In genomic region chr4:136206943-136207342, GRCm38 (mm10) we compare ENCODE assay signal across 8 mouse cellular contexts. TPM values are rescaled to one million over a fixed set of nuclear protein-coding genes. Genes with fewer than 3 reads are reported as not detected.
DNase-seq lines count a peak whose midpoint lies in the region; ATAC-seq and TF ChIP-seq lines count a peak whose summit lies in the region.

No protein-coding gene starts in this region.

- H3K36me3 ChIP-seq in embryonic facial prominence, embryonic 11.5 days (replicated peaks; ENCODE audit: control insufficient read depth, insufficient read depth, low read depth, low read length), result no peaks in the 10 kb centered on the region
- H3K36me3 ChIP-seq in hindbrain, embryonic 12.5 days, result no peaks in the 10 kb centered on the region
- no peaks in the 10 kb centered on the region for H3K36me3 ChIP-seq in midbrain, embryonic 14.5 days (ENCODE audit: control insufficient read depth, insufficient read depth, low read length)

- intact Hi-C loops in left cerebral cortex, adult 2 months (cut with DNase I), result no loop called here
- intact Hi-C loops in left cerebral cortex, postnatal 10 days (cut with DNase I), result no loop called here
- intact Hi-C loops in left cerebral cortex, postnatal 36 days (cut with DNase I), result no loop called here

- no peaks in the 10 kb centered on the region for H3K27me3 ChIP-seq in embryonic facial prominence, embryonic 11.5 days (ENCODE audit: control insufficient read depth, insufficient read depth, low read length)
- peaks cover 10% of the 10 kb centered on the region; the same call in 1 of the 2 replicates for H3K27me3 ChIP-seq in hindbrain, embryonic 12.5 days
- no peaks in the 10 kb centered on the region for H3K27me3 ChIP-seq in midbrain, embryonic 14.5 days (ENCODE audit: control insufficient read depth, insufficient read depth, low read length)

- 0 out of 2 replicates have a peak, but pooled peaks cover 2% of the 10 kb centered on the region for H3K4me1 ChIP-seq in embryonic facial prominence, embryonic 11.5 days (ENCODE audit: control insufficient read depth, insufficient read depth, low read length)
- H3K4me1 ChIP-seq in hindbrain, embryonic 12.5 days, result peaks cover 12% of the 10 kb centered on the region
- H3K4me1 ChIP-seq in midbrain, embryonic 14.5 days (ENCODE audit: control insufficient read depth, insufficient read depth, low read length), result peaks cover 9% of the 10 kb centered on the region

- peak overlapping the region; percentile 95 for H3K4me2 ChIP-seq in embryonic facial prominence, embryonic 11.5 days (ENCODE audit: low read depth, low read length)
- peak overlapping the region; percentile 96 for H3K4me2 ChIP-seq in hindbrain, embryonic 12.5 days (replicated peaks)
- H3K4me2 ChIP-seq in midbrain, embryonic 14.5 days (ENCODE audit: low read length), result peak overlapping the region; percentile 99

- TF ChIP-seq CTCF in left cerebral cortex, adult 2 months (IDR thresholded peaks at IDR 0.05), result no peak

- no peak for ATAC-seq in embryonic facial prominence, embryonic 11.5 days (replicated peaks; ENCODE audit: insufficient number of reproducible peaks, low FRiP score, low TSS enrichment, low read depth)
- ATAC-seq in hindbrain, embryonic 12.5 days (ENCODE audit: low FRiP score), result peak; percentile 3; the same call in 1 of the 2 replicates
- no peak for ATAC-seq in midbrain, embryonic 14.5 days (ENCODE audit: low FRiP score, low TSS enrichment)

- WGBS in embryonic facial prominence, embryonic 11.5 days, result 4% methylated on average over 6 of the region's 6 CpGs
- WGBS in hindbrain, embryonic 12.5 days, result 5% methylated on average over 6 of the region's 6 CpGs
- WGBS in midbrain, embryonic 14.5 days, result 3% methylated on average over 6 of the region's 6 CpGs

- no peak for DNase-seq in left cerebral cortex, adult 2 months (ENCODE audit: extremely low spot score in 1 of 2, low spot score in 2 of 2)
- DNase-seq in left cerebral cortex, postnatal 10 days (ENCODE audit: extremely low spot score in 1 of 2, low spot score in 2 of 2), result no peak
- DNase-seq in embryonic facial prominence, embryonic 11.5 days (ENCODE audit: low spot score), result no peak
- no peak for DNase-seq in midbrain, embryonic 14.5 days
- no peak for DNase-seq in adipocyte (ENCODE audit: low spot score)
- no peak for DNase-seq in embryo, embryonic 11 days
- no peak for DNase-seq in left cerebral cortex, postnatal 36 days (ENCODE audit: low spot score in 2 of 2)

- H3K9me3 ChIP-seq in embryonic facial prominence, embryonic 11.5 days (replicated peaks; ENCODE audit: control insufficient read depth, low read length), result no peaks in the 10 kb centered on the region
- H3K9me3 ChIP-seq in hindbrain, embryonic 12.5 days (replicated peaks), result no peaks in the 10 kb centered on the region
- H3K9me3 ChIP-seq in midbrain, embryonic 14.5 days (ENCODE audit: control insufficient read depth, low read length), result no peaks in the 10 kb centered on the region

- peak overlapping the region; percentile 70 for H3K9ac ChIP-seq in embryonic facial prominence, embryonic 11.5 days (replicated peaks; ENCODE audit: low read length)
- peak overlapping the region; percentile 79 for H3K9ac ChIP-seq in hindbrain, embryonic 12.5 days
- peak overlapping the region; percentile 72; the same call in 1 of the 2 replicates for H3K9ac ChIP-seq in midbrain, embryonic 14.5 days (replicated peaks; ENCODE audit: low read length)

- no peak overlapping the region; the same call in 1 of the 2 replicates for H3K27ac ChIP-seq in left cerebral cortex, adult 2 months
- H3K27ac ChIP-seq in embryonic facial prominence, embryonic 11.5 days (replicated peaks; ENCODE audit: low read depth, low read length), result no peak overlapping the region
- H3K27ac ChIP-seq in hindbrain, embryonic 12.5 days, result no peak overlapping the region; the same call in 1 of the 2 replicates
- no peak overlapping the region for H3K27ac ChIP-seq in midbrain, embryonic 14.5 days (replicated peaks; ENCODE audit: low read depth, low read length)

- H3K4me3 ChIP-seq in left cerebral cortex, adult 2 months, result peak overlapping the region; percentile 50
- H3K4me3 ChIP-seq in embryonic facial prominence, embryonic 11.5 days (ENCODE audit: low read depth, low read length), result peak overlapping the region; percentile 60
- H3K4me3 ChIP-seq in hindbrain, embryonic 12.5 days, result peak overlapping the region; percentile 60
- H3K4me3 ChIP-seq in midbrain, embryonic 14.5 days (replicated peaks; ENCODE audit: low read depth, low read length), result peak overlapping the region; percentile 57

RNA-seq across cellular contexts. Expression of gene Asap3, which starts 0.8 kb away (rescaled TPM):
- 1 to 10 TPM; 2.2 to 2.4 TPM for total RNA-seq in left cerebral cortex, adult 2 months (2021)
- 1 to 10 TPM; 3.5 to 4.4 TPM for total RNA-seq in left cerebral cortex, postnatal 10 days (2021)
- polyA plus RNA-seq in embryonic facial prominence, embryonic 11.5 days (2014; fragmentation: Nextera tagmentation; extraction: Ambion mirVana), result 2.8 and 2.9 TPM in 2 replicates
- 11.6 and 11.8 TPM in 2 replicates for polyA plus RNA-seq in hindbrain, embryonic 12.5 days (2016; fragmentation: Nextera tagmentation; extraction: Ambion mirVana)
- polyA plus RNA-seq in midbrain, embryonic 14.5 days (2014; fragmentation: Nextera tagmentation; extraction: Ambion mirVana), result 1.8 and 3.4 TPM in 2 replicates
- 1 to 10 TPM; 2.2 to 2.5 TPM for total RNA-seq in left cerebral cortex, postnatal 36 days (2021)

RNA-seq across cellular contexts. Expression of gene E2f2, which starts 34.7 kb away (rescaled TPM):
- total RNA-seq in left cerebral cortex, adult 2 months (2021), result 1 to 10 TPM in 1 of 2 experiments, under 1 TPM in 1; 0.36 to 1.3 TPM
- 1 to 10 TPM in 1 of 2 experiments, under 1 TPM in 1; 0.97 to 1.9 TPM for total RNA-seq in left cerebral cortex, postnatal 10 days (2021)
- polyA plus RNA-seq in embryonic facial prominence, embryonic 11.5 days (2014; fragmentation: Nextera tagmentation; extraction: Ambion mirVana), result 5.0 and 6.1 TPM in 2 replicates
- 7.0 and 7.9 TPM in 2 replicates for polyA plus RNA-seq in hindbrain, embryonic 12.5 days (2016; fragmentation: Nextera tagmentation; extraction: Ambion mirVana)
- polyA plus RNA-seq in midbrain, embryonic 14.5 days (2014; fragmentation: Nextera tagmentation; extraction: Ambion mirVana), result 1.2 and 1.7 TPM in 2 replicates
- under 1 TPM; 0.61 to 0.72 TPM for total RNA-seq in left cerebral cortex, postnatal 36 days (2021)

RNA-seq across cellular contexts. Expression of gene Tcea3, which starts 40.6 kb away (rescaled TPM):
- under 1 TPM; 0.68 to 0.93 TPM for total RNA-seq in left cerebral cortex, adult 2 months (2021)
- 1 to 10 TPM in 1 of 2 experiments, under 1 TPM in 1; 0.51 to 1.0 TPM for total RNA-seq in left cerebral cortex, postnatal 10 days (2021)
- 1.3 and 1.4 TPM in 2 replicates for polyA plus RNA-seq in embryonic facial prominence, embryonic 11.5 days (2014; fragmentation: Nextera tagmentation; extraction: Ambion mirVana)
- polyA plus RNA-seq in hindbrain, embryonic 12.5 days (2016; fragmentation: Nextera tagmentation; extraction: Ambion mirVana), result 5.0 and 7.2 TPM in 2 replicates
- 0.18 and 1.2 TPM in 2 replicates for polyA plus RNA-seq in midbrain, embryonic 14.5 days (2014; fragmentation: Nextera tagmentation; extraction: Ambion mirVana)
- under 1 TPM; 0.63 to 0.74 TPM for total RNA-seq in left cerebral cortex, postnatal 36 days (2021)
